24 mouse cellular contexts compared by ENCODE assay signal in the genomic region with DNA sequence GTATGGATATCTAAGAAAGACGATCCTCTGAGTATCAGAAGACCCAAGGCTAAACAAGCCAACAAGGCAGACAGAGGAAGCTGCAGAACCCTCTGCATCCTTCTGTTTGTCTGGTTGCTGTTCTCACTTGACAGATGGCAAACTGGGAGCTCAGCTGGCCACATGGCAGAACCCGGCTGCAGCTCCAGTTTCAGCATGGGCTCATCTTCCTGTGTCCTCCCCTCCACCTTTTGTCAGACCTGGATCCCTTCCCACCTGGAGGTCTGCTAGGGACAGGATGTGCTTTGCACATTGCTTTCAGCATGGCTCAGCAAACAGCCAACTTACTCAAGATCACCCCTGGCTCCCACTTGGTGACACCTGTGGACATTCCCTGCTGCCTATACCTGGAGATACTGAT.
A peak's percentile ranks its signal among the peaks of the same experiment; 100 is the strongest.
DNase-seq lines count a peak whose midpoint lies in the region; ATAC-seq lines count a peak whose summit lies in the region.
"Had no signal": no experiment of that assay in that cellular context is flagged by ENCODE, and none has a peak within 500 bp of the region (broad histone marks: within the 10 kb centered on the region; RNA-seq: fewer than 3 reads in every experiment).

No protein-coding gene starts in this region.

- no peak for ATAC-seq in midbrain, embryonic 13.5 days
- ATAC-seq: forebrain, embryonic 16.5 days had no signal

- H3K9ac ChIP-seq in midbrain, embryonic 13.5 days (replicated peaks) = no peak overlapping the region
- H3K9ac ChIP-seq: heart, embryonic 15.5 days; hindbrain, embryonic 13.5 days; limb, embryonic 13.5 days; liver, embryonic 13.5 days; midbrain, embryonic 12.5 days had no signal

- DNase-seq in gastrocnemius, adult 18-20 months (ENCODE audit: low spot score) = peak; percentile 58
- no peak for DNase-seq in gastrocnemius, postnatal 4 days (ENCODE audit: low spot score in 2 of 2)
- peak; percentile 72 for DNase-seq in cerebellum, adult 11-12 months
- DNase-seq in cerebellum, postnatal 10 days = peak; percentile 69 to 70
- peak; percentile 67 for DNase-seq in gastrocnemius, postnatal 25 days
- no peak for DNase-seq in spleen, postnatal 10 days (ENCODE audit: low spot score in 2 of 2)
- no peak for DNase-seq in thymus, postnatal 0 days (ENCODE audit: low spot score)
- DNase-seq: adrenal gland, postnatal 25 days; heart, postnatal 36 days; kidney, adult 2 months; kidney, postnatal 10 days; liver, embryonic 13.5 days; lung, adult 2 months; lung, postnatal 14 days; right cerebral cortex, postnatal 14 days; spleen, adult 18-20 months; thymus, postnatal 36 days had no signal

- no peak overlapping the region for H3K4me2 ChIP-seq in midbrain, embryonic 13.5 days (replicated peaks)
- H3K4me2 ChIP-seq: heart, embryonic 15.5 days; hindbrain, embryonic 13.5 days; limb, embryonic 13.5 days; liver, embryonic 13.5 days; midbrain, embryonic 12.5 days had no signal

- WGBS in midbrain, embryonic 13.5 days = 83% methylated on average over 2 of the region's 2 CpGs

- no peaks in the 10 kb centered on the region for H3K27me3 ChIP-seq in midbrain, embryonic 13.5 days
- H3K27me3 ChIP-seq: heart, embryonic 15.5 days; hindbrain, embryonic 13.5 days; limb, embryonic 13.5 days; liver, embryonic 13.5 days had no signal

- H3K27ac ChIP-seq in midbrain, embryonic 13.5 days = no peak overlapping the region
- H3K27ac ChIP-seq: embryonic facial prominence, embryonic 10.5 days; heart, embryonic 15.5 days; hindbrain, embryonic 13.5 days; limb, embryonic 13.5 days; liver, embryonic 13.5 days; midbrain, embryonic 12.5 days had no signal

- no peaks in the 10 kb centered on the region for H3K36me3 ChIP-seq in midbrain, embryonic 13.5 days
- H3K36me3 ChIP-seq: embryonic facial prominence, embryonic 10.5 days; heart, embryonic 15.5 days; hindbrain, embryonic 13.5 days; limb, embryonic 13.5 days; liver, embryonic 13.5 days; midbrain, embryonic 12.5 days had no signal

- H3K9me3 ChIP-seq in midbrain, embryonic 13.5 days = no peaks in the 10 kb centered on the region
- H3K9me3 ChIP-seq: embryonic facial prominence, embryonic 10.5 days; heart, embryonic 15.5 days; hindbrain, embryonic 13.5 days; limb, embryonic 13.5 days; liver, embryonic 13.5 days; midbrain, embryonic 12.5 days had no signal

- H3K4me1 ChIP-seq in midbrain, embryonic 13.5 days (replicated peaks) = no peaks in the 10 kb centered on the region
- H3K4me1 ChIP-seq: heart, embryonic 15.5 days; hindbrain, embryonic 13.5 days; limb, embryonic 13.5 days; liver, embryonic 13.5 days; midbrain, embryonic 12.5 days had no signal

- no peak overlapping the region for H3K4me3 ChIP-seq in midbrain, embryonic 13.5 days (replicated peaks)
- H3K4me3 ChIP-seq: embryonic facial prominence, embryonic 10.5 days; heart, embryonic 15.5 days; hindbrain, embryonic 13.5 days; limb, embryonic 13.5 days; liver, embryonic 13.5 days; midbrain, embryonic 12.5 days had no signal

Comparison
In these comparisons a context has a peak if more than half of its experiments do, and no peak if none do; other contexts are left out.
1. DNase-seq: peak in gastrocnemius, adult 18-20 months (single experiment), cerebellum, adult 11-12 months (single experiment), cerebellum, postnatal 10 days (2 of 2) and gastrocnemius, postnatal 25 days (single experiment); none in gastrocnemius, postnatal 4 days (0 of 2), spleen, postnatal 10 days (0 of 2) and thymus, postnatal 0 days (single experiment).